Mouse (Mus musculus) limb, embryonic 13.5 days (tissue): ENCODE data around the gene Cc2d2a. TPM values are rescaled to one million over a fixed set of nuclear protein-coding genes. Genes with fewer than 3 reads are reported as not detected.

Experiments used
- ATAC-seq: fragments of 200-750 bp; cut with Nextera tagmentation; 2 replicates; pipeline ENCODE4 v1.8.0; 2017; ENCODE audit warnings: low read depth, moderate number of reproducible peaks, moderate TSS enrichment; ENCODE audit not compliant: low FRiP score
- H3K27ac ChIP-seq: fragments of 300-500 bp; sonication (generic); 2 replicates; pipeline ENCODE4 v1.5.1; 2015; ENCODE audit warnings: inconsistent platforms, mild to moderate bottlenecking, moderate library complexity
- H3K27me3 ChIP-seq: fragments of 300-500 bp; sonication (generic); 2 replicates; pipeline ENCODE4 v1.6.1; 2015; ENCODE audit warnings: mild to moderate bottlenecking, inconsistent platforms
- H3K36me3 ChIP-seq: fragments of 300-500 bp; sonication (generic); 2 replicates; pipeline ENCODE4 v1.6.1; 2015; ENCODE audit warnings: inconsistent platforms, mild to moderate bottlenecking, moderate library complexity
- H3K4me1 ChIP-seq: fragments of 300-500 bp; sonication (generic); 2 replicates; pipeline ENCODE4 v1.6.1; 2015; ENCODE audit warnings: inconsistent platforms
- H3K4me2 ChIP-seq: fragments of 300-500 bp; sonication (generic); replicated peaks from 2 replicates; pipeline ENCODE4 v1.6.1; 2015; ENCODE audit warnings: inconsistent platforms, mild to moderate bottlenecking, moderate library complexity
- H3K4me3 ChIP-seq: fragments of 300-500 bp; sonication (generic); 2 replicates; pipeline ENCODE4 v1.5.1; 2015; ENCODE audit warnings: moderate library complexity, mild to moderate bottlenecking, inconsistent platforms
- H3K9ac ChIP-seq: fragments of 300-500 bp; sonication (generic); 2 replicates; pipeline ENCODE4 v1.6.1; 2015; ENCODE audit warnings: mild to moderate bottlenecking, inconsistent platforms
- H3K9me3 ChIP-seq: fragments of 300-500 bp; sonication (generic); 2 replicates; pipeline ENCODE4 v1.6.1; 2016; ENCODE audit warnings: inconsistent platforms
- WGBS: fragments of 180-500 bp; shearing (Covaris S2); methylation state at CpG from one replicate; pipeline ENCODE4 v1.1.7; 2015; 5-methylcytosine and 5-hydroxymethylcytosine counted together
- polyA plus RNA-seq: library from polyadenylated mRNA; unstranded; fragments of >200 nt; fragmentation: Nextera tagmentation; extraction: Ambion mirVana; gene quantifications from 2 replicates; pipeline ENCODE4 v1.2.1, GENCODE M21; 2015

Gene Cc2d2a
- polyA plus RNA-seq, 1 experiment from 2014 or later: 11.8 TPM

DNA sequence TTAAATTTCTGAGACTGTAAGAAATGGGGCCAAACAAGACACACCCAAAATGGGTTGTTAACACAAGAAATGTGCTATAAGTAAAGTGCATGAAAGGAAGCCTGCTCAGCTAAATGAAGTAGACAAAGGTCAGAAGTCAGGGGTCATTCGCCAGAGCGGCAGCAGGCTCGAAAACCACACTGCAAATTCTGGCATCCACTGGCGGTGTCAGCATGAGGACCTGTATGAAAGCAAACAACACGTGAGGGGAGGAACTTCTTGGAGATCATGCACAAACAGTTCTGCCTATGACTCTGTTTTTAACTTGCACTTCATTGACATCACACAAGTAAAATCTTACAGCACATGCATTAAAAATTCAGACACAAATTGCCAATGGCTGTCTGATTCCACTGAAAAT is 83.0 kb downstream of the Cc2d2a start:
- H3K9me3 ChIP-seq: no peaks in the 10 kb centered on the region

DNA sequence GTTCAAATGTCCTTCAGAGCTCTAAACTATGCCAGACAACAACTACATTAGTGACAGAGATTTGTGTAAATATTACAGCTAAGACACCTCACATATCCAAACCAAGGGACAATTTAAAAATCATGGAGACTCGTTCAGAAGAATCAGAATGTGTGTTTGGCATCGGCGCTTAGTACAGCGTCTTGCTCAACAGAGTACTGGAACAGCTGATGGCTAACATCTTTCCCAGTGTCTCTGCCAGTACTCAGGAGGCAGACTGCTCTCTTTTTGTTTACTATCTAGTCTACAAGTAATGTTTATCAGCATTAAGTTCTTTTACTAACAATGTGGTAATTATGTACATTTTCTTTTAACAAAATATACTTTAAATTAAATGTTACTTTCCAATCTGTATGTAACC is 85.9 kb downstream of the Cc2d2a start:
- no peaks in the 10 kb centered on the region for H3K9me3 ChIP-seq
- ATAC-seq: no peak
- H3K4me2 ChIP-seq: no peak overlapping the region
- no peak overlapping the region for H3K4me3 ChIP-seq
- H3K27me3 ChIP-seq: no peaks in the 10 kb centered on the region
- WGBS: 95% methylated on average over 4 of the region's 4 CpGs
- no peak overlapping the region for H3K27ac ChIP-seq
- H3K36me3 ChIP-seq: peaks cover 32% of the 10 kb centered on the region
- no peak overlapping the region for H3K9ac ChIP-seq
- H3K4me1 ChIP-seq: no peaks in the 10 kb centered on the region

More for the DNA sequence above, 83.0 kb downstream of the Cc2d2a start:
- no peak for ATAC-seq
- Histone ChIP-seq H3K27me3 (no peaks in the 10 kb centered on the region), H3K4me2 (no peak overlapping the region), H3K9ac (no peak overlapping the region), H3K36me3 (peaks cover 45% of the 10 kb centered on the region), H3K4me3 (no peak overlapping the region), H3K27ac (no peak overlapping the region), H3K4me1 (no peaks in the 10 kb centered on the region)
- WGBS: 55% methylated on average over 5 of the region's 5 CpGs

DNA sequence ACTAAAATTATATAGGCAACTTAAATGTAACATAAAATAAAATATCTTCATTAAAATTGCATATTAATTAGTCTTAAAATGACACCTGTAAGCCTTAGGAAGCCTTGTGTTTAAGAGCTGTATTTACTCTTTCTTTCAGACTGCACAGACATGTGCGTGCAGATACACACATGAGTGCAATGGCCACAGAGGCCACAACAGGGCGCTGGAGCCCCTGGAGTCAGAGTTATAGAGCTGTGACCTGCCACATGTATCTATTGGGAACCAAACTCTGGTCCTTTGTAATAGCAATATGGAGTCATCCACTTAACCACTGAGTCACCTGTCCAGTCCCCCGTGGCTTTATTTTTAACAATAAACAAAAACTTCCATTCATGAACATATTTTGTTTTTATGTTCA is 86.9 kb downstream of the Cc2d2a start:
- peaks cover 30% of the 10 kb centered on the region for H3K36me3 ChIP-seq
- 85% methylated on average over 3 of the region's 3 CpGs for WGBS

DNA sequence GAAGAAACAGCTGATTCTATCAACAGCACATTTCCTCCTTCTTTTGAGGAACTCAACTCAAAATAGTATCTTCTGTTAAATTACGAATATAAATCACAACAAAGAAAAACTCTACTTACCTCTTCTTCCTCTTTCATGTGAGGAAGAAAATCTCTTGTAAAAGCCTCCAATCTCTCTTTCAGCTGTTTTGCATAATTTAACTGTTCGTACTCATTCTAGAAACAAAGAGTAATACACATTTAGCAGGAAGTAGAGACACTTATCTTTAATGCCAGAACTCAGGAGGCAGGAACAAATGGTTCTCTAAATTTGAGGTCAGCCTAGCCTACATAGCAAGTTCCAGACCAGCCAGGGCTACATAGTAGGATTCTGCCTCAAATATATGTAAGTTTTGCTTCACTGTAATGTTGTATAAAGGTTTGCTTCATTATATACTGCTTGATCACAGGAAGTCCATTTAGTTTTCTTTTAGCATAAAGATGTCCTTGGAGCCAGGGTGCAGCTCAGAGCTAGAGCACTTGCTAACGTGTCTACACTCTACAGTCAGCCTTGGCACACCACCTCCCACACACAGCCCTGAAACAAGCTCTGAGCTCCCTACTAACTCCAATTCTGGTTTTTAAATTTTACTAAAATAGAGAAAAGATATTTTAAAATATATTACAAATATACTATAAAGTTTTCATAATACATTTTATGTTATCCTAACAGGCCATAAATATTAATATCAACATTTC is 108.6 kb downstream of the Cc2d2a start:
- H3K27ac ChIP-seq: no peak overlapping the region
- 91% methylated on average over 3 of the region's 3 CpGs for WGBS
- H3K9me3 ChIP-seq: no peaks in the 10 kb centered on the region
- H3K4me3 ChIP-seq: no peak overlapping the region
- no peak overlapping the region for H3K9ac ChIP-seq
- H3K4me2 ChIP-seq: no peak overlapping the region
- H3K36me3 ChIP-seq: peaks cover 32% of the 10 kb centered on the region
- no peaks in the 10 kb centered on the region for H3K27me3 ChIP-seq
- no peaks in the 10 kb centered on the region for H3K4me1 ChIP-seq
- no peak for ATAC-seq

More for the DNA sequence above, 86.9 kb downstream of the Cc2d2a start:
- H3K4me3 ChIP-seq: no peak overlapping the region
- H3K27me3 ChIP-seq: no peaks in the 10 kb centered on the region
- H3K4me2 ChIP-seq: no peak overlapping the region
- no peaks in the 10 kb centered on the region for H3K4me1 ChIP-seq
- H3K9me3 ChIP-seq: no peaks in the 10 kb centered on the region
- no peak for ATAC-seq
- no peak overlapping the region for H3K27ac ChIP-seq
- no peak overlapping the region for H3K9ac ChIP-seq

DNA sequence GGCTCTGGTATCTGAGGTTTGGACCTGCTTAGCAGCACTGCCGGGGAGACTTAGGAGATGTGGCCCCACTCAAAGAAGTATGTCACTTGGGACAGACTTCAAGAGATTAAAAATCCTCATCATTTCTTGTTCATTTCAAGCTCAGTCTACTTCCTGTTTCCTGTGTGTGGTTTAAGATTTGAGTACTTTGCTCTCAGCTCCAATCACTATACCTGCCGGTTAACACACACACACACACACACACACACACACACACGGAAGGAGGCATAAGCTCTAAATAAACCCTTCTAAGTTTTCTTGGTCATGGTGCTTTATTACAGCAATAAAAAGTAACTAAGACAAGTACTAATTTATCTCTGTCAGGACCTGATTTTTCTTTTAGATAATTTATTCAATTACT is 109.4 kb downstream of the Cc2d2a start:
- Histone ChIP-seq H3K36me3 (peaks cover 29% of the 10 kb centered on the region), H3K27ac (no peak overlapping the region), H3K4me1 (no peaks in the 10 kb centered on the region), H3K4me2 (no peak overlapping the region), H3K9me3 (no peaks in the 10 kb centered on the region), H3K9ac (no peak overlapping the region), H3K4me3 (no peak overlapping the region), H3K27me3 (no peaks in the 10 kb centered on the region)
- no peak for ATAC-seq
- 78% methylated on average over 3 of the region's 3 CpGs for WGBS

DNA sequence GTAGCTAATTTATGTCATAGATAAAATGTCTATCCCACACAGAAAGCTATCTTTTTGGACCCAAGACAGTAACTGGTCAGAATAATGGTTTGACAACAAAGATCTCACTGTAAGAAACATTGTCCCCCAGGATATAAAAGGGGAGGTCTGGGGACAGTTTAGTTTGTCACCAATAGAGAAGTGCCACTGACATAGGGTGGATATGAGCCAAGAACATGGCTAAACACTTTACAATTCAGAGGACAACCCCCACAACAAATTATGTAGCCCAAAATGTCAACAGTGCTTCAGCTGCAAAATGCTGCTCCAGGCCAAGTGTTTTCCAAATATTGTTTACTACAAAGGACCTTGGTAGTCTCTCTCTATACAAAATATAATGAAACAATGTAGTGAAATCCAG is 114.3 kb downstream of the Cc2d2a start:
- Histone ChIP-seq H3K4me1 (peaks cover 7% of the 10 kb centered on the region), H3K9ac (no peak overlapping the region), H3K4me3 (no peak overlapping the region), H3K9me3 (no peaks in the 10 kb centered on the region), H3K27ac (no peak overlapping the region), H3K4me2 (no peak overlapping the region), H3K27me3 (no peaks in the 10 kb centered on the region), H3K36me3 (no peaks in the 10 kb centered on the region; the same call in 1 of the 2 replicates)
- no peak for ATAC-seq

DNA sequence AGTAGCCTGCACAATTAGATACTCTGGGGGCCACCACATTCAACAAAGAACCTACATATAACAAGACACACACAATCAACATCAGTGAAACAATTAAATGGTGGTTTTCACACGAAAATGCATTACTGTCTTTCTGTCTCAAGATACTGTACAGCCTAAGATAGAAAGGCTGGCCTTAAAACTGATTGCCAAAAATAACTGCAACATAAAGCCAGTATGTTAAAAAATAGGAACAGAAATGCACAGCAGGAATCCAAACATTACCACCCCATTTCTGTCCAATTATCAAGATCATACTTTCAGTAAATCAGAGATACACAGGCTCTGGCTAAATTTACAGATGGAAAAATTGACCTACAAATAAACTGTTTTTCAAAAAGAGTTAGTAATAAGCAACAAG is 114.8 kb downstream of the Cc2d2a start:
- no peaks in the 10 kb centered on the region for H3K9me3 ChIP-seq
- ATAC-seq: no peak
- H3K36me3 ChIP-seq: no peaks in the 10 kb centered on the region; the same call in 1 of the 2 replicates
- no peak overlapping the region for H3K4me3 ChIP-seq
- H3K4me1 ChIP-seq: peaks cover 7% of the 10 kb centered on the region
- H3K27me3 ChIP-seq: no peaks in the 10 kb centered on the region
- no peak overlapping the region for H3K27ac ChIP-seq
- H3K9ac ChIP-seq: no peak overlapping the region
- H3K4me2 ChIP-seq: no peak overlapping the region
- WGBS: 58% methylated on average over 1 of the region's 1 CpGs

DNA sequence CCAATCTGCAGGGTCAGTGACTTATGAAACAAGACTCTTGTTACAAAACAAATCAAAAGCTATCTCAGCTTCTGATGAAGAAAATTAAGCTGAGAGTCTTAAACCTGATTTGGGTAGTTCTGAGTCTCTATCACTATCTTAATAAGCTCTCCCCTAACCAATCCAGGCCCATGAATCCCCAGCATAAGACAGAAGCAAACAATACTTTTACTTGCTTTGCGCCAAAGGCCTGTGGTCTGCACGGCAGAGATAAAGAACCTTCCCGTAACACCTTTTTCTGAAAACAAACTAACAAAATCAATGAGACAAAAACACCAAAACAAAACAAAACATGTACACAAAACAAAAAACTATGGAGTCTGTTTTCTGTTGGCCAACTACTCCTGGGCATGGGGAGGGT is 116.4 kb downstream of the Cc2d2a start:
- over 99% methylated on average over 3 of the region's 3 CpGs for WGBS
- H3K4me1 ChIP-seq: peaks cover 12% of the 10 kb centered on the region
- no peaks in the 10 kb centered on the region for H3K36me3 ChIP-seq
- no peaks in the 10 kb centered on the region for H3K9me3 ChIP-seq
- no peak for ATAC-seq
- H3K27ac ChIP-seq: no peak overlapping the region
- H3K4me3 ChIP-seq: no peak overlapping the region
- H3K9ac ChIP-seq: no peak overlapping the region
- no peaks in the 10 kb centered on the region for H3K27me3 ChIP-seq
- H3K4me2 ChIP-seq: no peak overlapping the region

DNA sequence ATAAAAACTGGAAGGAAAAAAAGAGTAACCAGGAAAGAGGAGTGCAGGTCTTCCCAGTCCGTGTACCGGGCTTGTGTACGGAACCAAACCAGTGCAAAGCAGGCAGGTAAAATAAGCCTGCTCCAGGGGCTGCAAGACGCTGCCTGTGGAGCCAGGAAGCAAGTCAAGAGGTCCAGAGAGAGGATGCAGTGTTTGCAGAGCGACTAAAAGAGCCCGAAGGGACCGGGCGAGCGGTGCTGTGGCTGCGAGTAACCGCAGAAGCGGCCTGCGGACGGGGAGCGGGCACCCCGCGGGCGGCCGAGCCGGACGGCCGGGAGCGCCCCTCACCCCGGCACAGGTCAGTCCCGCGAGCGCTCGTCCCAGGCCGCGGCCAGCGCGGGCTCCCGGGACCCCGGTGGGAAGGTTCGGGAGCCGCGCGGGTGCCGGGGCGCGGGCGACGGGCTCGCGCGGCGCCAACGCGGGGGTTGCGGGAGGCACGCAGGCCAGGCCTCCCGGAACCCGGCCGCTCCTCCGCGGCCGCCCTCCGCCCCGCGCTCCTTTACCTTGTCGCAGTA is 119.4 kb downstream of the Cc2d2a start:
- H3K36me3 ChIP-seq: no peaks in the 10 kb centered on the region
- under 1% methylated on average over 43 of the region's 61 CpGs for WGBS
- peak; percentile 75 for ATAC-seq

DNA sequence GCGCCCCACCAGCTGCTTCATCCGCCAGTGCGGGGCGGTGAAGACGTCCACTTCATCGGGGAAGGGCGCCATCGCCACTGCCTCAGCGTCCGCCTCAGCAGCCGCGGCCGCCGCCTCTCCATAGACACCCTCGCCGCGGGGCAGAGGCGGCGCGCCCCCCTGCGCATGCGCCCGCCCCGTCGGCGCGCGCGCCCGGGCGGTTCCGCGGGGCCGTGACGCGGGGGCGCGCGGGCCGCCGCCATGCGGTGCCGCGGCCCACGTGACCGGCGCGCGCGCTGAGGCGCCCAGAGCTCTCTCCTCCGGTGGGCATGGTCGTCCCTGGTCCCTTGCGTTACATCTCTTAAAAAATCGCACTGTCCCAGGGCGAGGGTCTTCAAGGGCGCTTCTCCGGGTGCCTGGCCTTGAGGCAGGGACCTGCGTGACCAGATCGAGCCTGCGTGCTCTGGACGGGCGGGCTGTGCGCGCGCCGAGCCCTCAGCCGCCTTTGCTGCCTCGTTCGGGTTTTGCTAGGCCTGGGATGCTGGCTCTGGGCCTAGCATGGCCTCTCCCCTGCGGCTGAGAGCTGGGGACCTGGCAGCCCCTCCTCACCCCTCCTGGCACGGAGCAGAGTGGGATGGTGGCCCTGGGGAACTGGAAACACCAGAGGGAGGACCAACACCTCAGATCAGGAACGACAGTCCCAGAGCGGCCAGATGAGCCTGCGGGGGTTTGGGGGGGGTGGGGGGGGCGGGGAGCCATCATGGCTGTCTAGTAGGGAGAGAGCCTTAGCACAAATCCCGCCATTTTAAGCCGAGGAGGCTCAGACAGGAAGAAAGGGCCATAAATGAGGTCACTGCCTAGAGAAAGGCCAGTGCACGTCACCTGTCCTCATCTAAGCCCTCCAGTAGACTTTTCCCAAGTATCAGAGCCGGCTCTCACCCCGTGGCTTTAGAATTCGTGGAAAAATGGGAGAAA is 120.1 kb downstream of the Cc2d2a start:
- H3K9ac ChIP-seq: peak overlapping the region; percentile 96
- peaks cover 12% of the 10 kb centered on the region for H3K4me1 ChIP-seq
- WGBS: 3% methylated on average over 77 of the region's 82 CpGs
- ATAC-seq: peak; percentile 93
- H3K27me3 ChIP-seq: no peaks in the 10 kb centered on the region
- H3K9me3 ChIP-seq: no peaks in the 10 kb centered on the region
- H3K4me3 ChIP-seq: peak overlapping the region; percentile 84
- peak overlapping the region; percentile 67 for H3K4me2 ChIP-seq
- peak overlapping the region; percentile 93 for H3K27ac ChIP-seq
- no peaks in the 10 kb centered on the region for H3K36me3 ChIP-seq

More for the DNA sequence above, 119.4 kb downstream of the Cc2d2a start:
- Histone ChIP-seq H3K9ac (peak overlapping the region; percentile 96), H3K9me3 (no peaks in the 10 kb centered on the region), H3K4me1 (peaks cover 12% of the 10 kb centered on the region), H3K27me3 (no peaks in the 10 kb centered on the region), H3K27ac (peak overlapping the region; percentile 93), H3K4me3 (peak overlapping the region; percentile 84), H3K4me2 (peak overlapping the region; percentile 67)

DNA sequence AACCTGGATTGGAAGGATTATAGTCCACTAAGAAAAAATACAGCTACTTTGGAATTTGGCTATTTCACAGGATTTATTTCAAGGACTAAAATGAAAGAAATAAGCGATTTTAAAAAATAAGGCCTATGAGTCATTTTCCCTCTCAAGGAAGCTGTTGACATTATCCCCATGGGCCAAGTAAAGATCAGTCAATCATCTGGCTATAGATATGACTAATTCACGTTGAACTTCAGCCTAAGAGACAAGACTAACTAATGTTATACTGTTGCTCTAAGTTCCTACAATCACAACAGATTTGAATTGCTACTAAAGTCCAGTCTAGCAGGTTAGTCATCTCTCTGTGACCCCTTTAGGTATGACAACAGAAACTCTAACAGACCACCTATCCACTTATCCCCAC is 121.8 kb downstream of the Cc2d2a start:
- no peaks in the 10 kb centered on the region for H3K27me3 ChIP-seq
- no peaks in the 10 kb centered on the region for H3K9me3 ChIP-seq
- H3K4me1 ChIP-seq: peaks cover 12% of the 10 kb centered on the region
- no peak overlapping the region for H3K4me2 ChIP-seq
- H3K9ac ChIP-seq: no peak overlapping the region
- 87% methylated on average over 2 of the region's 2 CpGs for WGBS
- no peak overlapping the region for H3K4me3 ChIP-seq
- no peaks in the 10 kb centered on the region for H3K36me3 ChIP-seq
- H3K27ac ChIP-seq: no peak overlapping the region
- no peak for ATAC-seq

DNA sequence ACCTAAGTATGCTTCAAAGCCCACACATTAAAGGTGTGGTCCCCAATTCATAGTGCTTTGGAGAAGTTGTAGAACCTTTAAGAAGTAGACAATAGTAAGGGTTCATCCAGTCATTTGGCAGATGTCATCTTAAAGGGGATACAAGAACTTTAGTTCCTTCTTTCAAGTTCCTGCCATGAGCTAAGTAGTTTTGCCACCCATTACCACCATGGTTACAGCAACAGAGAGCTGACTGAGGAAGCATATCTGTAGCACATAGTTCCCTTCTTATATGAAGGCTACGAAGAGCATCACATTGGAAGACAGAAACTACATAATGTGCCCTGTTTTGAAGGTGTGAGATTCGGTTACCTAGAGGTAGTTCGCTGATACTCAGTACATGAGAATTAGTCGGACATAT is 124.5 kb downstream of the Cc2d2a start:
- ATAC-seq: no peak
- no peak overlapping the region for H3K4me2 ChIP-seq
- no peak overlapping the region for H3K4me3 ChIP-seq
- no peak overlapping the region for H3K9ac ChIP-seq
- WGBS: 93% methylated on average over 4 of the region's 4 CpGs
- no peaks in the 10 kb centered on the region for H3K36me3 ChIP-seq
- no peaks in the 10 kb centered on the region for H3K27me3 ChIP-seq
- H3K27ac ChIP-seq: no peak overlapping the region
- no peaks in the 10 kb centered on the region for H3K9me3 ChIP-seq
- peaks cover 6% of the 10 kb centered on the region for H3K4me1 ChIP-seq
